Mouse (Mus musculus) liver, adult 2 months (tissue): ENCODE data around the gene Serinc2. TPM values are rescaled to one million over a fixed set of nuclear protein-coding genes. Genes with fewer than 3 reads are reported as not detected.
A peak's percentile ranks its signal among the peaks of the same experiment; 100 is the strongest.
"Not testable (repeated sequence)": the region's sequence is repeated elsewhere in the genome, so short reads cannot be mapped to it uniquely, and the experiment has no call there.

Experiments
- DNase-seq: peaks from one replicate; pipeline ENCODE4 v3.0.0-alpha.2; 2011; ENCODE audit warnings: low read depth, low spot score; ENCODE audit errors: extremely low read depth
- H3K27ac ChIP-seq: fragments of 200-500 bp; replicated peaks from 2 replicates; pipeline ENCODE4 v1.5.1; 2012; ENCODE audit warnings: low read depth, mild to moderate bottlenecking, control low read depth, inconsistent platforms, low read length; ENCODE audit not compliant: insufficient read depth
- H3K27me3 ChIP-seq: fragments of 200-500 bp; 2 replicates; pipeline ENCODE4 v1.6.1; 2012; ENCODE audit warnings: mild to moderate bottlenecking, moderate library complexity, low read length, inconsistent platforms; ENCODE audit not compliant: control insufficient read depth, insufficient read depth
- H3K36me3 ChIP-seq: fragments of 200-500 bp; 2 replicates; pipeline ENCODE4 v1.6.1; 2012; ENCODE audit warnings: low read length, inconsistent platforms; ENCODE audit not compliant: control insufficient read depth, insufficient read depth
- H3K4me1 ChIP-seq: fragments of 200-500 bp; 2 replicates; pipeline ENCODE4 v1.6.1; 2011; ENCODE audit warnings: low read length; ENCODE audit not compliant: control insufficient read depth, insufficient read depth
- H3K4me3 ChIP-seq: fragments of 200-500 bp; 2 replicates; pipeline ENCODE4 v1.5.1; 2011; ENCODE audit warnings: low read depth, mild to moderate bottlenecking, control low read depth, low read length, moderate library complexity; ENCODE audit not compliant: insufficient read depth
- H3K79me2 ChIP-seq: fragments of 200-500 bp; 2 replicates; pipeline ENCODE4 v1.6.1; 2012; ENCODE audit warnings: inconsistent platforms, mild to moderate bottlenecking, low read length, moderate library complexity; ENCODE audit not compliant: control insufficient read depth, insufficient read depth
- H3K9ac ChIP-seq: fragments of 200-500 bp; 2 replicates; pipeline ENCODE4 v1.6.1; 2012; ENCODE audit warnings: low read depth, mild to moderate bottlenecking, control low read depth, inconsistent platforms, low read length
- CTCF ChIP-seq: fragments of 200-500 bp; IDR thresholded peaks from 2 replicates; pipeline ENCODE4 v1.5.1; 2011; ENCODE audit warnings: low read depth, low read length, control low read depth
- POLR2A ChIP-seq: fragments of 200-500 bp; IDR thresholded peaks from 2 replicates; pipeline ENCODE4 v1.6.1; 2011; ENCODE audit warnings: low read length, control low read depth; ENCODE audit not compliant: insufficient read depth; ENCODE audit errors: extremely low read depth
- WGBS: fragments of 180-500 bp; shearing (Covaris S2); methylation state at CpG from one replicate; pipeline ENCODE4 v1.1.7; 2018; 5-methylcytosine and 5-hydroxymethylcytosine counted together
- polyA plus RNA-seq: library from polyadenylated mRNA; depleted of rRNA; stranded (reverse); fragments of >200 nt; gene quantifications from 2 replicates; pipeline ENCODE4 v1.2.3, GENCODE M21; 2012
- total RNA-seq: library from RNA; depleted of rRNA; stranded (reverse); fragments of >200 nt; gene quantifications from 2 replicates; pipeline ENCODE4 v1.2.3, GENCODE M21; 2014

The Serinc2 gene
- total and polyA plus RNA-seq, 2 experiments: 1.1 to 20.9 TPM

DNA sequence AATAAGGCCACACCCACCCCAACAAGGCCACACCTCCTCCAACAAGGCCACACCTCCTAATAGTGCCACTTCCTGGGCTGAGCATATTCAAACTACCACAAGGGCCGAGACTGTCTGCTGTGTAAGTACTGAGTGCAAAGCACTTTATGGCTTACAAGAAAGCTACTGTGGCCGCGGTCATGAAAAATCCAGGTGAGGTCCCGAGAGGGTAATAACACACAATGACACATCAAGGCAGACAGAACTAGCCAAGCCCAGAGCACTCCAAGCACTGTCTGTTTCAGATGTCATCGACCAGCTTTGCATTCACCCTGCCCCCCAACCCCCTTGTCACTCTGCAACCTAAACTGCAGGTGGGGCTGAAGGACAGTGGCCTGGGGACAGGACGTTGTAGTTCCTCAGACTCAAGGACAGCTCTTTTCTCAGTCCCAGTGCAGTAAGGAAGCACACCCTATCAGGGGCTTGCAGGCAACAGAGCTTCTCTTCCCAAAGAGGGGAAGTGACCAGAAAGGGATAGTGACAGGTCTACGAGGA lies 27.8 kb downstream of the Serinc2 start:
- Histone ChIP-seq H3K36me3 (no peaks in the 10 kb centered on the region), H3K9ac (no peak overlapping the region), H3K27ac (no peak overlapping the region), H3K27me3 (no peaks in the 10 kb centered on the region), H3K4me3 (no peak overlapping the region), H3K79me2 (no peaks in the 10 kb centered on the region), H3K4me1 (no peaks in the 10 kb centered on the region)
- DNase-seq: no peak
- TF ChIP-seq POLR2A (no peak), CTCF (no peak)
- WGBS: 45% methylated on average over 7 of the region's 7 CpGs

DNA sequence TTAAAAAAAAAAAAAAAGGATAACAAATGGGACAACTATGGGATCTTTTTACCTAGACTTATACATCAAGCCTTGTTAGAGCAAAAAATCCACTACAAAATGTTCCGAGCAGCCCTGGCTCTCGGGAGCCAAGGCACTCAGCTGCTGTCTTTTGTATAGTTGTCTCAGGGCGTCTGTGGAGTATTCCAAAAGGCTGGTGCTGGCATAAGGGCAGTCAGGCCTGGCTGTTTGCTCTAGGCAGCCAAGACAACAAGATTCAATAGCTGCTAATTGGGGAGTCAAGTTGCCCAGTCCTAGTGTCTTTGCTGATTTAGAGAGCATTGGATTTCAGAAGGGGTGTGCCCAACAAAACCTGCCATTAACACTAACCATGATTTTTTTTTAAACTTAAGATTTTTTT lies 30.4 kb downstream of the Serinc2 start:
- Histone ChIP-seq H3K4me3 (no peak overlapping the region), H3K27ac (no peak overlapping the region), H3K9ac (no peak overlapping the region), H3K79me2 (no peaks in the 10 kb centered on the region), H3K4me1 (no peaks in the 10 kb centered on the region), H3K27me3 (no peaks in the 10 kb centered on the region), H3K36me3 (no peaks in the 10 kb centered on the region)
- DNase-seq: no peak
- TF ChIP-seq POLR2A (no peak), CTCF (no peak)
- 85% methylated on average over 3 of the region's 3 CpGs for WGBS

DNA sequence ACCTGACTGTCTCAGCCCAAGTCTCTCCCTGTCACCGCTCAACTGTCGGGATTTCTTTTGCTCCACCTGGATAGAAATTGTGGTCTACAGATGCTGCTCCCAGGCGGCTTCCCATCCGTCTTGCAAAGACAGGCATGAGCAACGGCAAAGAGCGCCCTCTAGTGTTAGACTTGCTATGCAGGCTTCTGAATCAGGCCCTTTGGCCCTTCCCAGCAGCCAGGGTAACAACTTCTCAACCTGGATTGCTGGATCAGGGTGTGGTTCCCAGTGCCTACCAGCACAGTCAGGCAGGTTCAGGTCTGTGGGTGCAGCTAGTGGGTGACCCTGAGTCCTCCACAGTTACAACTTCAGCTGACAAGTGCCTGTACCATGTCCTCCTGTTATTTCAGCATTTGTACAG lies 32.9 kb downstream of the Serinc2 start:
- TF ChIP-seq CTCF: peak; percentile 83
- no peak for TF ChIP-seq POLR2A
- no peaks in the 10 kb centered on the region for H3K36me3 ChIP-seq
- H3K9ac ChIP-seq: no peak overlapping the region
- H3K4me3 ChIP-seq: no peak overlapping the region
- 2% methylated on average over 6 of the region's 6 CpGs for whole genome bisulfite sequencing
- no peaks in the 10 kb centered on the region for H3K79me2 ChIP-seq
- H3K27ac ChIP-seq: no peak overlapping the region
- no peaks in the 10 kb centered on the region for H3K27me3 ChIP-seq
- peak; percentile 66 for DNase-seq
- H3K4me1 ChIP-seq: no peaks in the 10 kb centered on the region

DNA sequence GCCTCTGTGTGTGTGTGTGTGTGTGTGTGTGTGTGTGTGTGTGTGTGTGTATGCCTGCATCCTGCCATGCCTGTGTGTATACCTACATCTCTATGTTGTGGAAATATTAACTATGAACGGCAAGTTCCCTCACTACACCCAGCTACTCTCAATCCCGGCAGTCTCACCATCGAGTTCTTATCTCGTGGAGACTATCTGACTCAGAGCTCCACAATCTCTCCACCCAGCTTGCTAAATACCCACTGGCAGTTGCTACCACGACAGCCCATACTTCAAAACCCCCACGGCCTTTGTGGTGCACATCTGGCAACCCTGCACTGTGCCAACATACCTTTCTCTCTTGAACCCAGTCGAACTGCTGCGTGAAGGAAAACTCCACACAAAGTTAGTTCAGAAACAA lies 34.3 kb downstream of the Serinc2 start:
- Histone ChIP-seq H3K27me3 (no peaks in the 10 kb centered on the region), H3K79me2 (no peaks in the 10 kb centered on the region), H3K4me3 (no peak overlapping the region), H3K4me1 (no peaks in the 10 kb centered on the region), H3K36me3 (no peaks in the 10 kb centered on the region), H3K9ac (no peak overlapping the region), H3K27ac (no peak overlapping the region)
- no peak for TF ChIP-seq CTCF
- no peak for TF ChIP-seq POLR2A
- 58% methylated on average over 8 of the region's 8 CpGs for WGBS
- DNase-seq: no peak

DNA sequence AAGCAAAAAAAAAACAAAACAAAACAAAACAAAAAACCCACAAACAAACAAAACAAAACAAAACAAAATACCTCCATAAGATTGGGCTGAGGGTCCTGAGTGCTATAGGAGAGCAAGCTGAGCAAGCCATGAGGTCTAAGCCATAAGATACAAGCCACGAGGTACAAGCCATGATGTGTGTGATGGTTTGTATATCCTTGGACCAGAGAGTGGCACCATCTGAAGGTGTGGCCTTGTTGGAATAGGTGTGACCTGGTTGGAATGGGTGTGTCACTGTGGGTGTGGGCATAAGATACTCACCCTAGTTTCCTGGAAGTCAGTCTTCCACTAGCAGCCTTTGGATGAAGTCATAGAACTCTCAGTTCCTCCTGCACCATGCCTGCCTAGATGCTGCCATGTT lies 35.4 kb downstream of the Serinc2 start:
- 76% methylated on average over 1 of the region's 1 CpGs for WGBS
- not testable (repeated sequence) for H3K9ac ChIP-seq, H3K79me2 ChIP-seq, H3K4me3 ChIP-seq, H3K27me3 ChIP-seq, H3K4me1 ChIP-seq, H3K27ac ChIP-seq, H3K36me3 ChIP-seq, DNase-seq

DNA sequence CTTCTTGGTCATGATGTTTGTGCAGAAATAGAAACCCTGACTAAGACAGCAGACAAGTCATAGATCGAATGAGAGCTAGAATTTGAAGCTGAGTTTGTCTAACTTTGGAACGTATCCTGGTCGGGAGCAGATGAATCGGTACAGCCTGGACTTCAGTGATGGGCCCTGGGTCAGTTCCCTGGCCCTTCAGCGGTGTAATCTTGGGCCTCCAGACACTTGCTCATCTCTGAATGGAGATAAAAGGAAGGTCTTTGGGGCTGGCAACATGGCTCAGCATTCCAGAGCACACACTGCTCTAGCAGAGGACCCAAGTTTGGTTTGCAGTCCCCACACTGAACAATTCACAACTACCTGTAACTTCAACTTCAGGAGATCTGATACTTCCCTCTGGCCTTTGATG lies 36.0 kb downstream of the Serinc2 start:
- DNase-seq: no peak
- Histone ChIP-seq H3K4me3 (no peak overlapping the region), H3K9ac (no peak overlapping the region), H3K27me3 (no peaks in the 10 kb centered on the region), H3K4me1 (no peaks in the 10 kb centered on the region), H3K27ac (no peak overlapping the region), H3K36me3 (no peaks in the 10 kb centered on the region), H3K79me2 (no peaks in the 10 kb centered on the region)
- WGBS: 82% methylated on average over 5 of the region's 5 CpGs
- TF ChIP-seq POLR2A (no peak), CTCF (no peak)
